ENCODE assay signal across 7 mouse cellular contexts in the genomic region with DNA sequence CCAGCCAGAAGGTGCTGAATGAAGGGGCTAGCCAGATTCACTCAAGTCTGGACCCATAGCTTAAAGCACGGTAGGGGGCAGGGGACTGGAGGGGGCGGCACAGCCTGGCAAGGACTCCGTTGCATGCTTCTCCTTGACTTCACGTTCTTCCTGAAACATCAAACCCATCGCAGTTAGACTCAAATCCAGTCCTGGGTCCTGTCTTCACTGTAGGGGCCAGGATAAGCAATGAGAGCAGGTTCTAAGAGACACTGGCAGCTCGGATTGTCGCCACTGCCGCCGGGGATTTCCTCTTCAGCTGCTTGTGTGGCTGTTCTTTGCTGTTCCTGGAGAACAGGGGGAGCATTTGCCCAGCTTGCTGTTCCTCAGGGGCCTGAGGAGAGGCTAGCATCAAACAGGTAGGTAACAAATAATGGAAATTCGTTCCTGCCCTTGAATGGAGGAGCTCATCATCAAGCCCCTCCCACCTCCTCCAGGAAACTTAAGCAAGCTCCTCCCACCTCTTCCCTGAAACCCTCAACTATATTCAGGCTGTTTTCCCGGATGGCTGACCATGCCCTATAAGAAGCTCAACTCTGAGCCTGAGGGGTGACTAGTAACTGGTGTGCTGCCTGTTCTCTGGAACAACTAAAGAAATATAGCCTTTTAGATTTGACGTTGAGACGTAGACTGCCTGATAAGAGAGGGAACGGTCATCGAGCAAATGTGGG. TPM values are rescaled to one million over a fixed set of nuclear protein-coding genes. Genes with fewer than 3 reads are reported as not detected.
DNase-seq lines count a peak whose midpoint lies in the region; ATAC-seq lines count a peak whose summit lies in the region.

No protein-coding gene starts in this region.

- H3K4me2 ChIP-seq in hindbrain, embryonic 16.5 days (ENCODE audit: low read length): peak overlapping the region; percentile 48
- H3K4me2 ChIP-seq in lung, embryonic 16.5 days (ENCODE audit: low read depth, low read length): peak overlapping the region; percentile 55

- no peak overlapping the region for H3K27ac ChIP-seq in hindbrain, embryonic 16.5 days (ENCODE audit: low read depth, low read length)
- no peak overlapping the region for H3K27ac ChIP-seq in lung, embryonic 16.5 days (ENCODE audit: low read length)

- 26% methylated on average over 15 of the region's 15 CpGs for WGBS in hindbrain, embryonic 16.5 days
- 15% methylated on average over 15 of the region's 15 CpGs for WGBS in lung, embryonic 16.5 days

- peaks cover 3% of the 10 kb centered on the region; the same call in 1 of the 2 replicates for H3K4me1 ChIP-seq in hindbrain, embryonic 16.5 days (ENCODE audit: control insufficient read depth, insufficient read depth, low read depth, low read length)
- H3K4me1 ChIP-seq in lung, embryonic 16.5 days (replicated peaks; ENCODE audit: control insufficient read depth, insufficient read depth, low read length): no peaks in the 10 kb centered on the region; the same call in 1 of the 2 replicates

- H3K36me3 ChIP-seq in hindbrain, embryonic 16.5 days (ENCODE audit: control insufficient read depth, insufficient read depth, low read length): no peaks in the 10 kb centered on the region
- H3K36me3 ChIP-seq in lung, embryonic 16.5 days (ENCODE audit: control insufficient read depth, insufficient read depth, low read length): no peaks in the 10 kb centered on the region

- peak overlapping the region; percentile 19 for H3K4me3 ChIP-seq in hindbrain, embryonic 16.5 days (ENCODE audit: low read length)
- H3K4me3 ChIP-seq in lung, embryonic 16.5 days (ENCODE audit: low read length): peak overlapping the region; percentile 35

- no peaks in the 10 kb centered on the region for H3K27me3 ChIP-seq in hindbrain, embryonic 16.5 days (replicated peaks; ENCODE audit: control insufficient read depth, insufficient read depth, low read length)
- H3K27me3 ChIP-seq in lung, embryonic 16.5 days (ENCODE audit: control insufficient read depth, insufficient read depth, low read depth, low read length): no peaks in the 10 kb centered on the region

- no peaks in the 10 kb centered on the region for H3K9me3 ChIP-seq in hindbrain, embryonic 16.5 days (ENCODE audit: control insufficient read depth, low read length)
- no peaks in the 10 kb centered on the region for H3K9me3 ChIP-seq in lung, embryonic 16.5 days (ENCODE audit: control insufficient read depth, low read length)

- H3K9ac ChIP-seq in hindbrain, embryonic 16.5 days (ENCODE audit: low read depth, low read length): 0 out of 2 replicates have a peak overlapping the region, but pooled peaks have one; percentile 31
- peak overlapping the region; percentile 33; the same call in 1 of the 2 replicates for H3K9ac ChIP-seq in lung, embryonic 16.5 days (ENCODE audit: low read length)

- ATAC-seq in hindbrain, embryonic 16.5 days: no peak
- 0 out of 2 replicates have a peak, but pooled peaks have one; percentile 15 for ATAC-seq in lung, embryonic 16.5 days (ENCODE audit: low read depth)
- no peak for ATAC-seq in erythroid progenitor cell, adult 5-6 weeks (replicated peaks; ENCODE audit: low FRiP score, poor library complexity, severe bottlenecking)

- DNase-seq in Muller cell, postnatal 12 days (ENCODE audit: inconsistent ontology term): peak; percentile 37
- peak; percentile 67 for DNase-seq in embryo, embryonic 10.5 days (ENCODE audit: low spot score)
- DNase-seq in thymus, postnatal 25 days: no peak
- no peak for DNase-seq in layer of hippocampus, adult 11-12 months (ENCODE audit: low spot score)

RNA-seq across cellular contexts. Expression of a gene that starts 18.3 kb away (rescaled TPM):
- polyA plus RNA-seq in hindbrain, embryonic 16.5 days (2015; fragmentation: Nextera tagmentation; extraction: Ambion mirVana): not detected in 2 replicates
- not detected in 2 replicates for polyA plus RNA-seq in lung, embryonic 16.5 days (2015; fragmentation: Nextera tagmentation; extraction: Ambion mirVana)
- not detected in 2 replicates for total RNA-seq in erythroid progenitor cell, adult 5-6 weeks (2015; ENCODE audit: low replicate concordance)
- not detected in 2 replicates for total RNA-seq in erythroid progenitor cell, adult 5-6 weeks (2017; ENCODE audit: low replicate concordance)

RNA-seq across cellular contexts. Expression of a gene that starts 31.9 kb away (rescaled TPM):
- not detected in 2 replicates for polyA plus RNA-seq in hindbrain, embryonic 16.5 days (2015; fragmentation: Nextera tagmentation; extraction: Ambion mirVana)
- not detected in 2 replicates for polyA plus RNA-seq in lung, embryonic 16.5 days (2015; fragmentation: Nextera tagmentation; extraction: Ambion mirVana)
- total RNA-seq in erythroid progenitor cell, adult 5-6 weeks (2015; ENCODE audit: low replicate concordance): not detected in 2 replicates
- not detected in 2 replicates for total RNA-seq in erythroid progenitor cell, adult 5-6 weeks (2017; ENCODE audit: low replicate concordance)

RNA-seq across cellular contexts. Expression of a gene that starts 45.6 kb away (rescaled TPM):
- not detected in 2 replicates for polyA plus RNA-seq in hindbrain, embryonic 16.5 days (2015; fragmentation: Nextera tagmentation; extraction: Ambion mirVana)
- not detected in 2 replicates for polyA plus RNA-seq in lung, embryonic 16.5 days (2015; fragmentation: Nextera tagmentation; extraction: Ambion mirVana)
- not detected in 2 replicates for total RNA-seq in erythroid progenitor cell, adult 5-6 weeks (2015; ENCODE audit: low replicate concordance)
- not detected in 2 replicates for total RNA-seq in erythroid progenitor cell, adult 5-6 weeks (2017; ENCODE audit: low replicate concordance)

Comparison
In these comparisons a context has a peak if more than half of its experiments do, and no peak if none do; other contexts are left out.
1. DNase-seq: peak in Muller cell, postnatal 12 days (single experiment) and embryo, embryonic 10.5 days (single experiment); none in thymus, postnatal 25 days (single experiment) and layer of hippocampus, adult 11-12 months (single experiment).